Mouse (Mus musculus): Measurements from ENCODE around the gene Tnfsf13b. TPM values are rescaled to one million over a fixed set of nuclear protein-coding genes. Genes with fewer than 3 reads are reported as not detected.

The Tnfsf13b gene
- polyA plus RNA-seq, 1 experiment from 2014 or later = 0.61 TPM

DNA sequence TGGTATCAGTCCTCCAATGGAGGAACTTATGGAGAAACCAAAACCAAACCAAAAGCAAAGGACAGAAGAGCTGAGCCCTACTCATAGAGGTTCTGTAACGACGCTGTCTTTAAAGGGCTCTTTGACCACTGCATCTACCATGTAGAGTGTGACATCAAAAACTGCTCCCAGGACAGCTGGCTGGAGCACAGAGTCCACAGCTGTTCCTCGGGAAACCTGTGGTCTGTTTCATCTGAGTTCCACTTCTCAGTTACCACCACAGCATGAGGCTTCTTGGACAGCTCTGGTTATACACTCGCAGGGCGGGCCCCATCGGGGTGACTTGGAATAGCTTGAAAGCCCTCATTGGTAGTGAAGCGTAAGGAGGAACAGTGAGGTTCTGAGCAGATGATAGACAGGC lies 61.5 kb downstream of the Tnfsf13b start:
- H3K9ac ChIP-seq (ENCODE audit: low read depth, low read length) = no peak overlapping the region
- ATAC-seq = peak; percentile 30; the same call in 1 of the 2 replicates
- no peaks in the 10 kb centered on the region for H3K36me3 ChIP-seq (ENCODE audit: control insufficient read depth, insufficient read depth, low read length)
- H3K4me1 ChIP-seq (ENCODE audit: control insufficient read depth, insufficient read depth, low read depth, low read length) = no peaks in the 10 kb centered on the region
- no peaks in the 10 kb centered on the region for H3K9me3 ChIP-seq (ENCODE audit: control insufficient read depth, low read length)
- no peak overlapping the region for H3K27ac ChIP-seq (ENCODE audit: low read depth, low read length)
- no peaks in the 10 kb centered on the region for H3K27me3 ChIP-seq (replicated peaks; ENCODE audit: control insufficient read depth, insufficient read depth, low read length)
- WGBS = 74% methylated on average over 7 of the region's 7 CpGs
- H3K4me3 ChIP-seq (ENCODE audit: low read length) = no peak overlapping the region
- H3K4me2 ChIP-seq (ENCODE audit: low read length) = no peak overlapping the region

DNA sequence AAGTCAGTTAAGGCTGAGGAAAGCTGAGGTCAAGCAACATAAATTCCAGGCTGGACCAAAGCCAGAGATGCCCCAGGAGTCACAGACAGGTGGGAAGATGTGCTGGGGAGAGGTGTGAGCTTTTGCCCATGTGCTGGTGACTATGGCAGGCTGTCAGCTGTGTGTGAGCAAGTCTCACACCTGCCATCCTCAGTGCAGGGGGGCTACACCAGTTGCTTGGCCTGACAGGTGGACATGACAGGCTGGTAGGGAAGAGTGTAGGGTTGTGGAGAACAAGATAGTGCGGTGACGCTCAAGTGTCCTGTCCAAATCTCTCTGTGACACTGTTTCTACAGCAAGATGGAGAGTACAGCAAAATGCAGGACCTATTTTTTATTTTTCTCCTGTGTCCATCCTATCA lies 66.1 kb downstream of the Tnfsf13b start:
- Histone ChIP-seq H3K4me3 (ENCODE audit: low read length) (no peak overlapping the region), H3K9me3 (ENCODE audit: control insufficient read depth, low read length) (no peaks in the 10 kb centered on the region), H3K27ac (ENCODE audit: low read depth, low read length) (no peak overlapping the region), H3K9ac (ENCODE audit: low read depth, low read length) (no peak overlapping the region), H3K36me3 (ENCODE audit: control insufficient read depth, insufficient read depth, low read length) (no peaks in the 10 kb centered on the region), H3K4me1 (ENCODE audit: control insufficient read depth, insufficient read depth, low read depth, low read length) (no peaks in the 10 kb centered on the region), H3K4me2 (ENCODE audit: low read length) (no peak overlapping the region), H3K27me3 (replicated peaks; ENCODE audit: control insufficient read depth, insufficient read depth, low read length) (no peaks in the 10 kb centered on the region)
- ATAC-seq = no peak
- 92% methylated on average over 2 of the region's 2 CpGs for WGBS

Other genes starting within 250 kb of the Tnfsf13b start
- 25.7 and 30.3 TPM in 2 replicates for gene Fam155a, start 235.3 kb upstream of the Tnfsf13b start, polyA plus RNA-seq (2015; fragmentation: Nextera tagmentation; extraction: Ambion mirVana)
- gene Gm10217, start 142.2 kb upstream of the Tnfsf13b start, polyA plus RNA-seq (2015; fragmentation: Nextera tagmentation; extraction: Ambion mirVana) = not detected in 2 replicates
- 10.3 and 12.0 TPM in 2 replicates for gene Lig4, start 28.8 kb upstream of the Tnfsf13b start, polyA plus RNA-seq (2015; fragmentation: Nextera tagmentation; extraction: Ambion mirVana)
- gene Abhd13, start 28.8 kb upstream of the Tnfsf13b start, polyA plus RNA-seq (2015; fragmentation: Nextera tagmentation; extraction: Ambion mirVana) = 12.6 and 13.7 TPM in 2 replicates
- 4.6 and 6.1 TPM in 2 replicates for gene Myo16, start 147.4 kb downstream of the Tnfsf13b start, polyA plus RNA-seq (2015; fragmentation: Nextera tagmentation; extraction: Ambion mirVana)

All from hindbrain, embryonic 16.5 days (tissue).